Mouse (Mus musculus): ENCODE results near the gene Dnajb11. TPM values are rescaled to one million over a fixed set of nuclear protein-coding genes. Genes with fewer than 3 reads are reported as not detected.

The Dnajb11 gene
- polyA plus RNA-seq, 1 experiment from 2014 or later, result 122 TPM

DNA sequence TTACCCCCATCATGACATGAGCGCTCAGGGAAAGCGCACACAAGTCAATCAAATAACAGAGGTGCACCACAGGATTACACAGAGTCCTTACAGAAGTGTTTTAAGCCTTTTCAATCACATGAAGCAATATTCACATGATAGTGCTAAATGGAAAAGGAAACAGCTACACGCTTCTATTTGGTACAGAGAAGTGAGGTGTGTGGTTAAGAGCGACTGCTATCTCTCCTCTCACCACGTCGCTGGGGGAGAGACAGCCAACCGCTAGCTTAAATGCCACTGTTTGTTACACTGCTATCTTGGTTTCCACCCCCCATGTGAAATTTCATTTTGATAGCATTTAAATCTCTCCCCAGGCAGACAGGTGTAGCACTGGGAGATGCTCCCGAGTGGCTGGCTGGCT is 32.1 kb downstream of the Dnajb11 start:
- no peak for ATAC-seq
- H3K36me3 ChIP-seq (ENCODE audit: control insufficient read depth, insufficient read depth), result no peaks in the 10 kb centered on the region
- no peak overlapping the region for H3K4me2 ChIP-seq (replicated peaks; ENCODE audit: low read depth)
- no peak overlapping the region for H3K27ac ChIP-seq (ENCODE audit: low read depth, low read length)
- no peak for TF ChIP-seq CTCF (IDR thresholded peaks at IDR 0.05; ENCODE audit: low read depth)
- no peaks in the 10 kb centered on the region for H3K4me1 ChIP-seq (replicated peaks; ENCODE audit: control insufficient read depth, insufficient read depth, low read length)
- no peaks in the 10 kb centered on the region for H3K9me3 ChIP-seq (ENCODE audit: control insufficient read depth)
- 87% methylated on average over 8 of the region's 8 CpGs for WGBS
- no peak overlapping the region for H3K9ac ChIP-seq (ENCODE audit: low read depth, low read length)
- H3K4me3 ChIP-seq (ENCODE audit: low read depth, low read length), result no peak overlapping the region
- H3K27me3 ChIP-seq (replicated peaks; ENCODE audit: control insufficient read depth, insufficient read depth, low read length), result no peaks in the 10 kb centered on the region

DNA sequence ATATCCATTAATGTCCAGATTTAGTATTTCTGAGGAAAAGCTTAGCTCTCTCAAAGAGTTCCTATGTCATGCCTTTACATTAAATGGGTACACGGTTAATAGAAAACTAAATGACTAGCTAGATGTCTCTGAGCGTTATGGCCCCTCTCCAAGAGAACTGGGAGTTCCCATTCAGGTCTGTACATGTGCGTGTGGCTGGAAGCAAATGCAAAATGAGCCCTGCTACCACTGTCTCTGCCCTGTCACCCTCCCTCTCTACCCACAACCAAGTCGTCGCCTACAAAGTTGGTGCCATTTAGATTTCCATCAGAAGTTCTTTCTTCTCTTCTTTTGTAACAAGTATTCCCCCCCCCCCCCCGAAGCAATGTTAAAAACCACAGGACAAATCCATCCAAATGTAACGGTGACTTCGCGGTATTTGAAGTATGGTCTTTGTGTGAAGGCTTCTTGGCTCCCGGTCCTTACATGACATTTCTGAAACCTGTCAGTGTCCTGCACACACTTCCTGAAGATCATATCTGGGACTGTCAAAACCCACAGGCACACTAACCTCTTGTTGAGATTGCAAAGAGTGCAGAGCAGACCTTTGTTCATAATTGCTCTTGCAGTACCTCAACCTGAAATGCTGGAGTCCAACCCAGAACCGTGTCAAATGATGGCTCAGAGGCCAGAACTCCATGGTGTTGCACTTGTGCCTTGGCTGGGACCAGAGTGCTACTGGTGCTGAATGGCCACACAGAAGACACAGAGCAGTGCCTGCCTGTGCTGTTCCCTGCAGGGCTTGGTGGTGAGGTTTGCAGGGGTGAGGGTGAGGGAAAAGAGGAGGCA is 33.3 kb downstream of the Dnajb11 start, which contains the start of gene Ahsg:
Gene Ahsg (plus strand): TSS at position 595 of the 828 bp plus-strand sequence.
- Histone ChIP-seq H3K27ac (ENCODE audit: low read depth, low read length) (no peak within 1 kb of the TSS), H3K4me1 (replicated peaks; ENCODE audit: control insufficient read depth, insufficient read depth, low read length) (no peaks in the 10 kb centered on the region), H3K9me3 (ENCODE audit: control insufficient read depth) (no peaks in the 10 kb centered on the region), H3K4me3 (ENCODE audit: low read depth, low read length) (no peak within 1 kb of the TSS), H3K4me2 (replicated peaks; ENCODE audit: low read depth) (no peak within 1 kb of the TSS), H3K9ac (ENCODE audit: low read depth, low read length) (no peak within 1 kb of the TSS), H3K36me3 (ENCODE audit: control insufficient read depth, insufficient read depth) (no peaks in the 10 kb centered on the region), H3K27me3 (replicated peaks; ENCODE audit: control insufficient read depth, insufficient read depth, low read length) (no peaks in the 10 kb centered on the region)
- WGBS, result 83% methylated on average over 11 of the region's 11 CpGs
- TF ChIP-seq CTCF (IDR thresholded peaks at IDR 0.05; ENCODE audit: low read depth), result no peak
- no peak for ATAC-seq

DNA sequence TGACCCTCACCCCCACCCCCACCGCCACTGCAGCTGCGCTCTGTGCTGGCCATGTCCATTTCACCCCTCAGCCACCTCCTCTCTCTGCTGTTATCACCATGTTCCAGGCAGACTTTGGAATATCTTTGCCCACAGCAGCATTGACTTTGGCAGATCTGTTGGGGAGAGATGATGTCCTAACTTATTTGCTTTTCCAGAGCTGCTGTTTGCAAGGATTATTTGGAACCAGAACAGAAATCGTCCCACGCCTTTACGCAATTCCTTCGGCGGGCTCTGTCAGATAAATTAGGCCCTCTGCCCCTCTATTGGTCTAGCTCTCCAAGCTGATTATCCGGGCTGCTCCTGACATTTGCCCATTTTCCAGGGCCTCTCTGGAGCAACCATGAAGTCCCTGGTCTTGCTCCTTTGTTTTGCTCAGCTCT is 34.1 kb downstream of the Dnajb11 start:
- Histone ChIP-seq H3K4me3 (ENCODE audit: low read depth, low read length) (no peak overlapping the region), H3K4me1 (replicated peaks; ENCODE audit: control insufficient read depth, insufficient read depth, low read length) (no peaks in the 10 kb centered on the region), H3K9me3 (ENCODE audit: control insufficient read depth) (no peaks in the 10 kb centered on the region), H3K27ac (ENCODE audit: low read depth, low read length) (no peak overlapping the region), H3K9ac (ENCODE audit: low read depth, low read length) (no peak overlapping the region), H3K27me3 (replicated peaks; ENCODE audit: control insufficient read depth, insufficient read depth, low read length) (no peaks in the 10 kb centered on the region), H3K36me3 (ENCODE audit: control insufficient read depth, insufficient read depth) (no peaks in the 10 kb centered on the region), H3K4me2 (replicated peaks; ENCODE audit: low read depth) (no peak overlapping the region)
- no peak for ATAC-seq
- 81% methylated on average over 8 of the region's 8 CpGs for WGBS
- TF ChIP-seq CTCF (IDR thresholded peaks at IDR 0.05; ENCODE audit: low read depth), result no peak

DNA sequence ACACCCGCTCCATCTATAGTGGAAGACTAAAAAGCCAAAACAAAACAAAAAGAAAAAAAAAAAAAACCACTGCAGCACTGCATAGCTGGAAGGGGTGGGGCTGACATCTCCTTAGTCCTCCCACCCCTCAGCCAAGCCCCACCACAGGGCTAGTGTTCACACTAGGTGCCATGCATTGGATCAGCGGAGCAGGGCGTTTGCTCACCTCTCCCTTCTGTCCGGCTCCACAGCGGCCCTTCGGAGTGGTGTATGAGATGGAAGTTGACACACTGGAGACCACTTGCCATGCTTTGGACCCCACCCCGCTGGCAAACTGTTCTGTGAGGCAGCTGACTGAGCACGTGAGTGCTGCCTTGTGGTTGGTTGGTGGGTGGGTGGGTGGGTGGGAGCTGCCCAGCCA is 36.5 kb downstream of the Dnajb11 start:
- H3K4me3 ChIP-seq (ENCODE audit: low read depth, low read length), result no peak overlapping the region
- H3K9me3 ChIP-seq (ENCODE audit: control insufficient read depth), result no peaks in the 10 kb centered on the region
- no peaks in the 10 kb centered on the region for H3K27me3 ChIP-seq (replicated peaks; ENCODE audit: control insufficient read depth, insufficient read depth, low read length)
- H3K27ac ChIP-seq (ENCODE audit: low read depth, low read length), result no peak overlapping the region
- no peaks in the 10 kb centered on the region for H3K36me3 ChIP-seq (ENCODE audit: control insufficient read depth, insufficient read depth)
- no peak for TF ChIP-seq CTCF (IDR thresholded peaks at IDR 0.05; ENCODE audit: low read depth)
- H3K4me2 ChIP-seq (replicated peaks; ENCODE audit: low read depth), result no peak overlapping the region
- no peaks in the 10 kb centered on the region for H3K4me1 ChIP-seq (replicated peaks; ENCODE audit: control insufficient read depth, insufficient read depth, low read length)
- no peak for ATAC-seq
- no peak overlapping the region for H3K9ac ChIP-seq (ENCODE audit: low read depth, low read length)
- WGBS, result 68% methylated on average over 7 of the region's 8 CpGs

DNA sequence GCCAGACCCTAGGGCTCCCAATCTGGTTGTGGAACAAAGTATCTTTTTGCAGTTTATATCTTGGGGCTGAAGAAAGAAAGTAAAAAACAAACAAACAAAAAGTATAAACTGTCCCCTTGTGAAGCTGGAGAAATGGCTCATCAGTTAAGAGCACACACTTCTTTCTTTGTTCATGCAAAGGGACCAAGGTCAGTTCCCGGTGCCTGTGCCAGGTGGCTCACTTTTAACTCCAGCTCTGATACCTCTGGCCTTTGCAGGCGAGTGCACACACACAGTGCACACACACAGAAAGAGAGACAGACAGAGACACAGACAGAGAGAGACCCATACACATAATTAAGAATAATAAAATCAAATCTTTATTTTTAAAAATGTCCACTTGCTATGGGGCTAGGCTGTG is 39.0 kb downstream of the Dnajb11 start:
- Histone ChIP-seq H3K4me2 (replicated peaks; ENCODE audit: low read depth) (no peak overlapping the region), H3K27ac (ENCODE audit: low read depth, low read length) (no peak overlapping the region), H3K9me3 (ENCODE audit: control insufficient read depth) (no peaks in the 10 kb centered on the region), H3K9ac (ENCODE audit: low read depth, low read length) (no peak overlapping the region), H3K27me3 (replicated peaks; ENCODE audit: control insufficient read depth, insufficient read depth, low read length) (no peaks in the 10 kb centered on the region), H3K36me3 (ENCODE audit: control insufficient read depth, insufficient read depth) (no peaks in the 10 kb centered on the region), H3K4me1 (replicated peaks; ENCODE audit: control insufficient read depth, insufficient read depth, low read length) (no peaks in the 10 kb centered on the region), H3K4me3 (ENCODE audit: low read depth, low read length) (no peak overlapping the region)
- ATAC-seq, result no peak
- TF ChIP-seq CTCF (IDR thresholded peaks at IDR 0.05; ENCODE audit: low read depth), result no peak
- 59% methylated on average over 2 of the region's 2 CpGs for WGBS

DNA sequence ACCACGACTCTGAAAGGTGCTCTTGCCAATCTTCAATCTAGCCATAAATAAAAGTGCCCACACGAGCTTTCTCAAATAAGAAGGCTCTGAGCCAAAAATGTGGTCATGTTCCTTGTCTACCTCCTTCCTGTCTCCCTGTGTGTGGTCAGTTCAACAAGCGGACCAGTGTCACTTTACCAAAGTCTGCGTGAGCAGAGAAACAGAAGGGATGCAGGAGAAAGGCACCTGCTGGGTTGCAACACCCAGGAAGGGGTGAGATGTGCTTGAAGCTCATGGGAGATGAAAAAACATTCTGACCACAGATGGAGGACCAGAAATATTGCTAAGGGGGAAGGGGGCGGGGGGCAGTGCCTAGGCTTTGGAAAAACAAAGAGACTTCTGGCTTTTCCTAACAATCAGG is 41.7 kb downstream of the Dnajb11 start:
- no peak for TF ChIP-seq CTCF (IDR thresholded peaks at IDR 0.05; ENCODE audit: low read depth)
- no peaks in the 10 kb centered on the region for H3K27me3 ChIP-seq (replicated peaks; ENCODE audit: control insufficient read depth, insufficient read depth, low read length)
- no peaks in the 10 kb centered on the region for H3K9me3 ChIP-seq (ENCODE audit: control insufficient read depth)
- WGBS, result 52% methylated on average over 5 of the region's 5 CpGs
- no peaks in the 10 kb centered on the region for H3K4me1 ChIP-seq (replicated peaks; ENCODE audit: control insufficient read depth, insufficient read depth, low read length)
- ATAC-seq, result no peak
- no peak overlapping the region for H3K27ac ChIP-seq (ENCODE audit: low read depth, low read length)
- H3K4me3 ChIP-seq (ENCODE audit: low read depth, low read length), result no peak overlapping the region
- no peak overlapping the region for H3K4me2 ChIP-seq (replicated peaks; ENCODE audit: low read depth)
- no peak overlapping the region for H3K9ac ChIP-seq (ENCODE audit: low read depth, low read length)
- H3K36me3 ChIP-seq (ENCODE audit: control insufficient read depth, insufficient read depth), result no peaks in the 10 kb centered on the region

All from intestine, postnatal 0 days (tissue).